Mouse (Mus musculus) kidney, adult 2 months (tissue): ENCODE measurements around the gene Pcf11.

Experiments
- CTCF ChIP-seq: fragments of 200-500 bp; conservative IDR thresholded peaks from 2 replicates; pipeline ENCODE4 v1.5.1; 2011; ENCODE audit warnings: low read depth, mild to moderate bottlenecking, control low read depth, low read length, moderate library complexity, mixed read lengths; ENCODE audit not compliant: insufficient read depth, insufficient read length
- POLR2A ChIP-seq: fragments of 200-500 bp; IDR thresholded peaks from one replicate; pipeline ENCODE4 v1.6.1; 2011; ENCODE audit warnings: low read depth, low read length, control low read depth

DNA sequence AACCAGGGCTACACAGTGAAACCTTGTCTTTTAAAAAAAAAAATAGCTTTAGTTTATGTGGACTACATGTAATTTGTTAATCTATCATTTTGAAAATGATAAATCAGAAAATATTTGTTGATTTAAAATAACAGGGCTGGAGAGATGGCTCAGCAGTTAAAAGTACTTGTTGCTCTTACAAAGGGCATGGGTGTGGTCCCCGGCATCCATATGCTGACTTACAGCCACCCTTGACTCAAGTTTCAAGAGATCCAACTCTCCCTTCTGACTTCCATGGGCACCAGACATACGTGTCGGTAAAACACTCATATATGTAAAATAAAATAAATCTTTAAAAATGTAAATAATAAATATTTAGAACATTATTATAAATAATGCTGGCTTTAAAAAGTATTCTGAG is 5.4 kb upstream of the Pcf11 start:
- TF ChIP-seq CTCF (no peak), POLR2A (no peak)
